Mouse (Mus musculus) E14TG2a.4 (cell line): ENCODE results near the gene Csnk1e.

ENCODE experiments used
- H3K27me3 ChIP-seq: 2 replicates; pipeline ENCODE4 v1.6.1; 2014; ENCODE audit warnings: low read length, control low read depth; ENCODE audit not compliant: insufficient read depth
- H3K36me3 ChIP-seq: 2 replicates; pipeline ENCODE4 v1.6.1; 2014; ENCODE audit warnings: low read length, control low read depth; ENCODE audit not compliant: insufficient read depth
- H3K4me1 ChIP-seq: replicated peaks from 2 replicates; pipeline ENCODE4 v1.6.1; 2014; ENCODE audit warnings: low read depth, low read length, control low read depth
- H3K4me3 ChIP-seq: replicated peaks from 2 replicates; pipeline ENCODE4 v1.5.1; 2014; ENCODE audit warnings: mild to moderate bottlenecking, low read length
- H3K9me3 ChIP-seq: 2 replicates; pipeline ENCODE4 v1.6.1; 2014; ENCODE audit warnings: low read length, control low read depth
- CTCF ChIP-seq: conservative IDR thresholded peaks from 2 replicates; pipeline ENCODE4 v1.5.1; 2014; ENCODE audit warnings: low read length
- NANOG ChIP-seq: IDR thresholded peaks from 2 replicates; pipeline ENCODE4 v1.6.1; 2014; ENCODE audit warnings: borderline replicate concordance, low read length, mixed read lengths
- POU5F1 ChIP-seq: IDR thresholded peaks from 2 replicates; pipeline ENCODE4 v1.6.1; 2014; ENCODE audit warnings: low read length, borderline replicate concordance

Csnk1e gene

GRCm38 (mm10) chr15:79455106-79455810, at the start of gene Csnk1e:
TSS of gene Csnk1e (minus strand) at chr15:79455566.
- no peaks in the 10 kb centered on the region for H3K36me3 ChIP-seq
- peaks cover 2% of the 10 kb centered on the region; the same call in 1 of the 2 replicates for H3K27me3 ChIP-seq
- H3K4me1 ChIP-seq: peaks cover 84% of the 10 kb centered on the region
- peak within 1 kb of the TSS; percentile 68 for H3K4me3 ChIP-seq
- H3K9me3 ChIP-seq: no peaks in the 10 kb centered on the region
- TF ChIP-seq NANOG (no peak), POU5F1 (no peak), CTCF (no peak)

- peaks cover 54% of the 10 kb centered on the region for H3K4me1 ChIP-seq
- H3K9me3 ChIP-seq: peaks cover 8% of the 10 kb centered on the region; the same call in 1 of the 2 replicates
- peaks cover 92% of the 10 kb centered on the region for H3K27me3 ChIP-seq
- peak within 1 kb of the TSS; percentile 82 for H3K4me3 ChIP-seq
- H3K36me3 ChIP-seq: no peaks in the 10 kb centered on the region
- no peak for TF ChIP-seq CTCF
- no peak for TF ChIP-seq POU5F1
- TF ChIP-seq NANOG: no peak
These were observed 49.5 kb upstream of the Csnk1e start, which contains the start of gene Kcnj4 for GRCm38 (mm10) chr15:79504707-79505452. TSS of gene Kcnj4 (minus strand) at chr15:79505241.

GRCm38 (mm10) chr15:79503438-79503837, 48.1 kb upstream of the Csnk1e start:
- Histone ChIP-seq H3K9me3 (peaks cover 8% of the 10 kb centered on the region; the same call in 1 of the 2 replicates), H3K36me3 (no peaks in the 10 kb centered on the region), H3K27me3 (peaks cover 90% of the 10 kb centered on the region), H3K4me1 (peaks cover 67% of the 10 kb centered on the region), H3K4me3 (no peak overlapping the region)
- TF ChIP-seq CTCF (no peak), POU5F1 (no peak), NANOG (no peak)

GRCm38 (mm10) chr15:79502891-79503341, 47.5 kb upstream of the Csnk1e start:
- peaks cover 68% of the 10 kb centered on the region for H3K4me1 ChIP-seq
- no peaks in the 10 kb centered on the region for H3K36me3 ChIP-seq
- peaks cover 8% of the 10 kb centered on the region; the same call in 1 of the 2 replicates for H3K9me3 ChIP-seq
- H3K4me3 ChIP-seq: no peak overlapping the region
- TF ChIP-seq POU5F1: no peak
- TF ChIP-seq NANOG: no peak
- no peak for TF ChIP-seq CTCF
- peaks cover 90% of the 10 kb centered on the region for H3K27me3 ChIP-seq

GRCm38 (mm10) chr15:79500110-79500509, 44.7 kb upstream of the Csnk1e start:
- peaks cover 8% of the 10 kb centered on the region; the same call in 1 of the 2 replicates for H3K9me3 ChIP-seq
- TF ChIP-seq NANOG: no peak
- no peak for TF ChIP-seq CTCF
- TF ChIP-seq POU5F1: no peak
- H3K4me3 ChIP-seq: peak overlapping the region; percentile 75
- no peaks in the 10 kb centered on the region for H3K36me3 ChIP-seq
- H3K4me1 ChIP-seq: peaks cover 48% of the 10 kb centered on the region
- peaks cover 87% of the 10 kb centered on the region for H3K27me3 ChIP-seq

GRCm38 (mm10) chr15:79493527-79493926, 38.2 kb upstream of the Csnk1e start:
- Histone ChIP-seq H3K27me3 (peaks cover 88% of the 10 kb centered on the region), H3K4me3 (peak overlapping the region; percentile 50), H3K36me3 (no peaks in the 10 kb centered on the region), H3K9me3 (no peaks in the 10 kb centered on the region), H3K4me1 (peaks cover 31% of the 10 kb centered on the region)
- TF ChIP-seq CTCF (no peak), POU5F1 (no peak), NANOG (no peak)

GRCm38 (mm10) chr15:79489463-79489862, 34.1 kb upstream of the Csnk1e start:
- no peak for TF ChIP-seq CTCF
- TF ChIP-seq NANOG: no peak
- TF ChIP-seq POU5F1: no peak
- Histone ChIP-seq H3K4me3 (no peak overlapping the region), H3K36me3 (no peaks in the 10 kb centered on the region)

GRCm38 (mm10) chr15:79481181-79481688, 25.9 kb upstream of the Csnk1e start:
- TF ChIP-seq CTCF (no peak), NANOG (no peak), POU5F1 (no peak)
- peaks cover 47% of the 10 kb centered on the region for H3K4me1 ChIP-seq
- peak overlapping the region; percentile 63 for H3K4me3 ChIP-seq
- H3K27me3 ChIP-seq: peaks cover 58% of the 10 kb centered on the region
- no peaks in the 10 kb centered on the region for H3K36me3 ChIP-seq
- no peaks in the 10 kb centered on the region for H3K9me3 ChIP-seq

More at GRCm38 (mm10) chr15:79489463-79489862, 34.1 kb upstream of the Csnk1e start:
- Histone ChIP-seq H3K9me3 (no peaks in the 10 kb centered on the region), H3K4me1 (peaks cover 47% of the 10 kb centered on the region), H3K27me3 (peaks cover 64% of the 10 kb centered on the region)
